Comparison of ENCODE assay signal across 9 mouse cellular contexts in the genomic region with DNA sequence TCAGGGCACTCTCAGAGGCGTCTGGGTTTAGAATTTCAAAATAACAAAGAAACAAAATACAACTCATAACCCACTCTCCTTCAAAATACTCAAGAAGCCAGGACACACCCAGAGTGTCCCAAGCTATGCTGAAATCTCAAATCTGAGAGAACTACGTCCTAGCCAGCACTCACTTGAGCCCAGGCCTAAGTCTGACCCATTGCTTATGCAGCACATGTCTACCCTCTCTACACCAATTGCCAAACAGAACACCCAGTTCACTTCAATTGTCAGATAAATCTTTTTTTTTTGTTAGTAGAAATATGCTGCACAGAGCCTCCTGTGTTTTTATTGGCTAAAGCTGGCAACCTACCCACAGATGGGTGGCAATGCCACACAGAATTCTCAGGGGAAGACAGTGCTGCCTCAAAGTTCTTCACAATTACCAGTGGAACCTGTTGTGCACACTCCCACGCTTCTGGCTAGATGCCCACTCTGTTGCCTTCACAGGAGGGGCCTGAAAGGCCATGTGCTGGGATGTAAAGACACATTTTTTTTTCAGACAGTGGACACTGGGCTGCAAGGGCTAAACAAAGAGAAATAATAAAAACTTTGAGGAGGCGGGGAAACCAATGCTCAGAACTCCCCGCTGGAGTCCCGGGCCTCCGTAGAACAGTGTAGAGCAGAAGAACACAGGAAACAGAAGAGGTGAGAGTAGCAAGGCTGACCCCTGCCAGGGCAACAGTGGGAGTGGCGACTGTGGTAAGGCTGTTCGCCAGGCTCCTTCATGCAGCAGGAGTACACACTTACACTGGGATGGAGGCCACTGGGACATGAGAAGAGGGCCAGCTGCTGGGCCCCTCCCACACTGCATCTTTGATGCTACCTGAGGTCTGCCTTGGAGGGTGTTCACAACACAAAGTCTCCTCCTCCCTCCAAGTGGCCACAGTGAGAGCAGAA.
DNase-seq lines count a peak whose midpoint lies in the region; ATAC-seq lines count a peak whose summit lies in the region.
"Had no signal": no experiment of that assay in that cellular context is flagged by ENCODE, and none has a peak within 500 bp of the region (broad histone marks: within the 10 kb centered on the region; RNA-seq: fewer than 3 reads in every experiment).

No protein-coding gene starts in this region.

- H3K4me2 ChIP-seq in hindbrain, embryonic 11.5 days (replicated peaks; ENCODE audit: low read depth, low read length) = no peak overlapping the region

- 0 out of 2 replicates have a peak, but pooled peaks cover 10% of the 10 kb centered on the region for H3K4me1 ChIP-seq in hindbrain, embryonic 10.5 days (replicated peaks)
- no peaks in the 10 kb centered on the region for H3K4me1 ChIP-seq in hindbrain, embryonic 11.5 days (replicated peaks; ENCODE audit: control insufficient read depth, insufficient read depth, low read length)

- no peaks in the 10 kb centered on the region for H3K9me3 ChIP-seq in hindbrain, embryonic 10.5 days
- no peaks in the 10 kb centered on the region for H3K9me3 ChIP-seq in hindbrain, embryonic 11.5 days (ENCODE audit: control insufficient read depth, low read length)
- H3K9me3 ChIP-seq: G1E had no signal

- WGBS in hindbrain, embryonic 10.5 days = 79% methylated on average over 9 of the region's 9 CpGs
- WGBS in hindbrain, embryonic 11.5 days = 83% methylated on average over 9 of the region's 9 CpGs

- DNase-seq in hindbrain, embryonic 10.5 days (ENCODE audit: low spot score) = no peak
- DNase-seq in hindbrain, embryonic 11.5 days (ENCODE audit: low spot score) = no peak
- DNase-seq in urinary bladder, postnatal 14 days (ENCODE audit: low spot score) = peak; percentile 29
- DNase-seq in urinary bladder, postnatal 36 days (ENCODE audit: low spot score in 2 of 2) = no peak
- peak; percentile 46 to 63 for DNase-seq in layer of hippocampus, postnatal 10 days (ENCODE audit: low spot score in 2 of 2)
- DNase-seq in Muller cell, postnatal 12 days (ENCODE audit: inconsistent ontology term) = no peak
- no peak for DNase-seq in spleen, postnatal 36 days (ENCODE audit: low spot score in 2 of 2)
- DNase-seq in urinary bladder, postnatal 10 days (ENCODE audit: low spot score) = no peak

- H3K4me3 ChIP-seq in hindbrain, embryonic 10.5 days = no peak overlapping the region
- H3K4me3 ChIP-seq in hindbrain, embryonic 11.5 days (ENCODE audit: low read depth, low read length) = no peak overlapping the region

- H3K27me3 ChIP-seq in hindbrain, embryonic 10.5 days (ENCODE audit: insufficient read depth, poor library complexity, severe bottlenecking) = no peaks in the 10 kb centered on the region
- H3K27me3 ChIP-seq in hindbrain, embryonic 11.5 days (ENCODE audit: control insufficient read depth, insufficient read depth, low read length) = no peaks in the 10 kb centered on the region

- H3K9ac ChIP-seq in hindbrain, embryonic 11.5 days (ENCODE audit: low read depth, low read length) = no peak overlapping the region

- peak overlapping the region; percentile 0; the same call in 1 of the 2 replicates for H3K27ac ChIP-seq in hindbrain, embryonic 10.5 days
- no peak overlapping the region for H3K27ac ChIP-seq in hindbrain, embryonic 11.5 days (ENCODE audit: low read depth, low read length)

- ATAC-seq in hindbrain, embryonic 11.5 days (ENCODE audit: low FRiP score) = no peak

- no peaks in the 10 kb centered on the region for H3K36me3 ChIP-seq in hindbrain, embryonic 10.5 days
- no peaks in the 10 kb centered on the region for H3K36me3 ChIP-seq in hindbrain, embryonic 11.5 days (ENCODE audit: control insufficient read depth, insufficient read depth, low read length)

Comparison
In these comparisons a context has a peak if more than half of its experiments do, and no peak if none do; other contexts are left out.
1. DNase-seq: peak in urinary bladder, postnatal 14 days (single experiment) and layer of hippocampus, postnatal 10 days (2 of 2); none in hindbrain, embryonic 10.5 days (single experiment), hindbrain, embryonic 11.5 days (single experiment), urinary bladder, postnatal 36 days (0 of 2), Muller cell, postnatal 12 days (single experiment), spleen, postnatal 36 days (0 of 2) and urinary bladder, postnatal 10 days (single experiment).